Mouse (Mus musculus) adrenal gland, adult 10 weeks (tissue): ENCODE data around the gene Prkacb. TPM values are rescaled to one million over a fixed set of nuclear protein-coding genes. Genes with fewer than 3 reads are reported as not detected.

Experiments
- polyA plus RNA-seq: library from polyadenylated mRNA; stranded (reverse); fragments of 350-450 nt; fragmentation: Illumina TruSeq; extraction: RNeasy Lipid Tissue Mini Kit (QIAGEN cat#74804); gene quantifications from one replicate; pipeline ENCODE4 v1.2.3, GENCODE M21; 2014; ENCODE audit warnings: low read depth, low replicate concordance

Gene Prkacb
- polyA plus RNA-seq: 197 TPM

GRCm38 (mm10) chr3:146812901-146813393, at the start of gene Prkacb:
Prkacb (minus strand) TSS chr3:146812990.

GRCm38 (mm10) chr3:146851966-146852891, 39.4 kb upstream of the Prkacb start, which contains the start of gene Ttll7:
Ttll7 (plus strand) TSS chr3:146852367.

GRCm38 (mm10) chr3:146684811-146685675, 127.7 kb downstream of the Prkacb start, which contains the start of gene Samd13:
Samd13 (minus strand) TSS chr3:146685592.

Other genes starting within 250 kb of the Prkacb start
- not detected for gene Uox, start 242.6 kb downstream of the Prkacb start, polyA plus RNA-seq
- gene Dnase2b, start 197.4 kb downstream of the Prkacb start, polyA plus RNA-seq: not detected
- not detected for gene 4930503B20Rik, start 161.7 kb downstream of the Prkacb start, polyA plus RNA-seq
- gene Samd13, start 127.4 kb downstream of the Prkacb start, polyA plus RNA-seq: 1.1 TPM
- gene Ttll7, start 39.4 kb upstream of the Prkacb start, polyA plus RNA-seq: 28.4 TPM